Mouse (Mus musculus): ENCODE results near the gene Klk4. TPM values are rescaled to one million over a fixed set of nuclear protein-coding genes. Genes with fewer than 3 reads are reported as not detected.

The Klk4 gene
- polyA plus RNA-seq, 1 experiment from 2014 or later: 0.20 TPM

- H3K4me2 ChIP-seq (replicated peaks): no peak overlapping the region
- H3K4me1 ChIP-seq: no peaks in the 10 kb centered on the region
- no peaks in the 10 kb centered on the region for H3K9me3 ChIP-seq
- H3K4me3 ChIP-seq: no peak overlapping the region
- no peak for ATAC-seq (ENCODE audit: low FRiP score, low read depth)
- H3K36me3 ChIP-seq: no peaks in the 10 kb centered on the region
- no peaks in the 10 kb centered on the region for H3K27me3 ChIP-seq (replicated peaks)
- 98% methylated on average over 2 of the region's 2 CpGs for WGBS
- no peak overlapping the region for H3K27ac ChIP-seq
- no peak overlapping the region for H3K9ac ChIP-seq
Measured at GRCm38 (mm10) chr7:43921941-43922340, 41.0 kb downstream of the Klk4 start.

GRCm38 (mm10) chr7:43925985-43926384 is 45.0 kb downstream of the Klk4 start:
- H3K9ac ChIP-seq: no peak overlapping the region
- no peaks in the 10 kb centered on the region for H3K9me3 ChIP-seq
- ATAC-seq (ENCODE audit: low FRiP score, low read depth): no peak
- no peaks in the 10 kb centered on the region for H3K36me3 ChIP-seq
- H3K4me2 ChIP-seq (replicated peaks): no peak overlapping the region
- no peak overlapping the region for H3K27ac ChIP-seq
- H3K4me3 ChIP-seq: no peak overlapping the region
- no peaks in the 10 kb centered on the region for H3K27me3 ChIP-seq (replicated peaks)
- H3K4me1 ChIP-seq: no peaks in the 10 kb centered on the region
- 66% methylated on average over 5 of the region's 5 CpGs for WGBS

DNA sequence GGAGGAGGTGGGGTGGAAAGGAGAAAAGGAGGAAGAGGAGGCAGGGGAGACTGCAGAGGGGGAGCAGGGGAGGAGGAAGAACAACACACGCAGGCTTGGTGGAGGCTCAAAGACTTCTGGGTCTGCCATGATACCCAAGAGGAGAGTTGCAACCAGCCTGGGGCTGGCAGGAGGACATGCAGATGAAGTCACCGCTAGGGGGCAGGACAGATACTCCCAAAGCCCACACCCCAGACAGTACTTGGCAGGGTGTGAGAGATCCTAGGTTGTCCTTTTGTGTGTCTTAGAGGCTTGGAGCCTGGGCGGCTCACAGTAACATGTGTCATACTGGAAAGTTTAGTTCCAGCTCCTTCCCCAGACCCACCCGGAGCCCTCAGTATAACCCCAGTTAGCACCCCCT is 47.6 kb downstream of the Klk4 start:
- no peaks in the 10 kb centered on the region for H3K36me3 ChIP-seq
- 48% methylated on average over 4 of the region's 4 CpGs for WGBS
- no peaks in the 10 kb centered on the region for H3K27me3 ChIP-seq (replicated peaks)
- H3K4me3 ChIP-seq: no peak overlapping the region
- H3K4me1 ChIP-seq: no peaks in the 10 kb centered on the region
- no peak overlapping the region for H3K9ac ChIP-seq
- no peaks in the 10 kb centered on the region for H3K9me3 ChIP-seq
- ATAC-seq (ENCODE audit: low FRiP score, low read depth): no peak
- no peak overlapping the region for H3K27ac ChIP-seq
- H3K4me2 ChIP-seq (replicated peaks): no peak overlapping the region

- no peak overlapping the region for H3K9ac ChIP-seq
- no peaks in the 10 kb centered on the region for H3K27me3 ChIP-seq (replicated peaks)
- WGBS: 74% methylated on average over 4 of the region's 4 CpGs
- no peaks in the 10 kb centered on the region for H3K36me3 ChIP-seq
- no peaks in the 10 kb centered on the region for H3K9me3 ChIP-seq
- no peaks in the 10 kb centered on the region for H3K4me1 ChIP-seq
- no peak overlapping the region for H3K4me3 ChIP-seq
- ATAC-seq (ENCODE audit: low FRiP score, low read depth): no peak
- H3K4me2 ChIP-seq (replicated peaks): no peak overlapping the region
- H3K27ac ChIP-seq: no peak overlapping the region
Measured at GRCm38 (mm10) chr7:43932337-43932736, 51.4 kb downstream of the Klk4 start.

DNA sequence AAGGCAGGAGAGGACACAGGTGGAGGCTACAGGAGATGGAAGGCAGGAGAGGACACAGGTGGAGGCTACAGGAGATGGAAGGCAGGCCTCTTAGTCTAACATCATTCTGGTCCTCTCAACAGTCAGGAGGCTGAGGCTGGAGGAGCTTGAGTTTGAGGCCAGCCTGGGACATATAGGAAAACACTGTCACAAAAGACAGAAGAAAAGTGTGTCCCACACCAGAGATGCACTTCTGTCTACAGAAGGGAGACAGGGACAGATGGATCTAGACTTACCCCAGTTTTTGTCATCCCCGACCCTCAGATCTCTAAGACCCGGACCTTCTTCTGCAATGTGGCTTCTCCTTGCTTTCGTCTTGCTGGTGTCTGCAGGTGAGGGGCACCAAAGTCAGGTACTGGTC is 52.5 kb downstream of the Klk4 start, which contains the start of gene Klk15:
TSS of gene Klk15 (plus strand) at position 301 of the 400 bp plus-strand sequence.
- Histone ChIP-seq H3K27me3 (replicated peaks) (no peaks in the 10 kb centered on the region), H3K4me2 (replicated peaks) (no peak within 1 kb of the TSS), H3K4me3 (no peak within 1 kb of the TSS), H3K36me3 (no peaks in the 10 kb centered on the region), H3K9me3 (no peaks in the 10 kb centered on the region), H3K27ac (no peak within 1 kb of the TSS), H3K4me1 (no peaks in the 10 kb centered on the region), H3K9ac (no peak within 1 kb of the TSS)
- ATAC-seq (ENCODE audit: low FRiP score, low read depth): no peak
- 92% methylated on average over 3 of the region's 3 CpGs for WGBS

- Histone ChIP-seq H3K27ac (no peak overlapping the region), H3K27me3 (replicated peaks) (no peaks in the 10 kb centered on the region), H3K36me3 (no peaks in the 10 kb centered on the region), H3K9me3 (no peaks in the 10 kb centered on the region), H3K4me3 (no peak overlapping the region), H3K4me1 (no peaks in the 10 kb centered on the region), H3K9ac (no peak overlapping the region), H3K4me2 (replicated peaks) (no peak overlapping the region)
- no peak for ATAC-seq (ENCODE audit: low FRiP score, low read depth)
- WGBS: 75% methylated on average over 3 of the region's 3 CpGs
Measured at GRCm38 (mm10) chr7:43934747-43935146, 53.8 kb downstream of the Klk4 start.

Other genes with a start within 250 kb of the Klk4 start
- gene Ceacam18, start 246.5 kb upstream of the Klk4 start, polyA plus RNA-seq (2016; fragmentation: Nextera tagmentation; extraction: Ambion mirVana): not detected in 2 replicates
- 0.18 and 0.30 TPM in 2 replicates for gene Siglece, start 221.0 kb upstream of the Klk4 start, polyA plus RNA-seq (2016; fragmentation: Nextera tagmentation; extraction: Ambion mirVana)
- 19.6 and 19.9 TPM in 2 replicates for gene Ctu1, start 209.1 kb upstream of the Klk4 start, polyA plus RNA-seq (2016; fragmentation: Nextera tagmentation; extraction: Ambion mirVana)
- not detected in 2 replicates for gene Klk14, start 190.7 kb upstream of the Klk4 start, polyA plus RNA-seq (2016; fragmentation: Nextera tagmentation; extraction: Ambion mirVana)
- gene Klk13, start 168.6 kb upstream of the Klk4 start, polyA plus RNA-seq (2016; fragmentation: Nextera tagmentation; extraction: Ambion mirVana): 0.10 TPM in 1 of 2 replicates, not detected in the other
- gene Klk12, start 112.3 kb upstream of the Klk4 start, polyA plus RNA-seq (2016; fragmentation: Nextera tagmentation; extraction: Ambion mirVana): not detected in 2 replicates
- not detected in 2 replicates for gene Klk11, start 106.6 kb upstream of the Klk4 start, polyA plus RNA-seq (2016; fragmentation: Nextera tagmentation; extraction: Ambion mirVana)
- gene Klk10, start 100.1 kb upstream of the Klk4 start, polyA plus RNA-seq (2016; fragmentation: Nextera tagmentation; extraction: Ambion mirVana): 0.24 TPM in 1 of 2 replicates, not detected in the other
- gene Klk9, start 89.3 kb upstream of the Klk4 start, polyA plus RNA-seq (2016; fragmentation: Nextera tagmentation; extraction: Ambion mirVana): not detected in 2 replicates
- 5.0 and 7.3 TPM in 2 replicates for gene Klk8, start 83.6 kb upstream of the Klk4 start, polyA plus RNA-seq (2016; fragmentation: Nextera tagmentation; extraction: Ambion mirVana)
- not detected in 2 replicates for gene Klk7, start 69.9 kb upstream of the Klk4 start, polyA plus RNA-seq (2016; fragmentation: Nextera tagmentation; extraction: Ambion mirVana)
- not detected in 2 replicates for gene Klk6, start 56.7 kb upstream of the Klk4 start, polyA plus RNA-seq (2016; fragmentation: Nextera tagmentation; extraction: Ambion mirVana)
- gene Klk5, start 39.2 kb upstream of the Klk4 start, polyA plus RNA-seq (2016; fragmentation: Nextera tagmentation; extraction: Ambion mirVana): not detected in 2 replicates
- not detected in 2 replicates for gene Klk15, start 52.6 kb downstream of the Klk4 start, polyA plus RNA-seq (2016; fragmentation: Nextera tagmentation; extraction: Ambion mirVana)
- gene Klk1b8, start 69.5 kb downstream of the Klk4 start, polyA plus RNA-seq (2016; fragmentation: Nextera tagmentation; extraction: Ambion mirVana): not detected in 2 replicates
- not detected in 2 replicates for gene Klk1b1, start 85.6 kb downstream of the Klk4 start, polyA plus RNA-seq (2016; fragmentation: Nextera tagmentation; extraction: Ambion mirVana)
- not detected in 2 replicates for gene Klk1b9, start 94.9 kb downstream of the Klk4 start, polyA plus RNA-seq (2016; fragmentation: Nextera tagmentation; extraction: Ambion mirVana)
- gene Klk1b11, start 114.7 kb downstream of the Klk4 start, polyA plus RNA-seq (2016; fragmentation: Nextera tagmentation; extraction: Ambion mirVana): not detected in 2 replicates
- gene Klk1b26, start 131.0 kb downstream of the Klk4 start, polyA plus RNA-seq (2016; fragmentation: Nextera tagmentation; extraction: Ambion mirVana): not detected in 2 replicates
- not detected in 2 replicates for gene Klk1b27, start 171.1 kb downstream of the Klk4 start, polyA plus RNA-seq (2016; fragmentation: Nextera tagmentation; extraction: Ambion mirVana)
- not detected in 2 replicates for gene Klk1b21, start 221.2 kb downstream of the Klk4 start, polyA plus RNA-seq (2016; fragmentation: Nextera tagmentation; extraction: Ambion mirVana)
- not detected in 2 replicates for gene Klk1b22, start 231.5 kb downstream of the Klk4 start, polyA plus RNA-seq (2016; fragmentation: Nextera tagmentation; extraction: Ambion mirVana)